Mouse (Mus musculus) hindbrain, embryonic 13.5 days (tissue): ENCODE measurements around the gene Adm. TPM values are rescaled to one million over a fixed set of nuclear protein-coding genes. Genes with fewer than 3 reads are reported as not detected.
"Not testable (repeated sequence)": the region's sequence is repeated elsewhere in the genome, so short reads cannot be mapped to it uniquely, and the experiment has no call there.

Experiments used
- ATAC-seq: fragments of 200-750 bp; cut with Nextera tagmentation; 2 replicates; pipeline ENCODE4 v1.8.0; 2017; ENCODE audit warnings: moderate TSS enrichment; ENCODE audit not compliant: low FRiP score
- H3K27ac ChIP-seq: fragments of 300-500 bp; sonication (generic); 2 replicates; pipeline ENCODE4 v1.5.1; 2015; ENCODE audit warnings: inconsistent platforms, mild to moderate bottlenecking, moderate library complexity
- H3K27me3 ChIP-seq: fragments of 300-500 bp; sonication (generic); 2 replicates; pipeline ENCODE4 v1.6.1; 2015; ENCODE audit warnings: mild to moderate bottlenecking, inconsistent platforms
- H3K36me3 ChIP-seq: fragments of 300-500 bp; sonication (generic); 2 replicates; pipeline ENCODE4 v1.6.1; 2015; ENCODE audit warnings: mild to moderate bottlenecking, inconsistent platforms
- H3K4me1 ChIP-seq: fragments of 300-500 bp; sonication (generic); replicated peaks from 2 replicates; pipeline ENCODE4 v1.6.1; 2015; ENCODE audit warnings: inconsistent platforms
- H3K4me2 ChIP-seq: fragments of 300-500 bp; sonication (generic); 2 replicates; pipeline ENCODE4 v1.6.1; 2015; ENCODE audit warnings: inconsistent platforms, mild to moderate bottlenecking, moderate library complexity
- H3K4me3 ChIP-seq: fragments of 300-500 bp; sonication (generic); 2 replicates; pipeline ENCODE4 v1.5.1; 2015; ENCODE audit warnings: mild to moderate bottlenecking, inconsistent platforms
- H3K9ac ChIP-seq: fragments of 300-500 bp; sonication (generic); 2 replicates; pipeline ENCODE4 v1.6.1; 2015; ENCODE audit warnings: mild to moderate bottlenecking, inconsistent platforms
- H3K9me3 ChIP-seq: fragments of 300-500 bp; sonication (generic); 2 replicates; pipeline ENCODE4 v1.6.1; 2016; ENCODE audit warnings: inconsistent platforms
- WGBS: fragments of 180-500 bp; shearing (Covaris S2); methylation state at CpG from one replicate; pipeline ENCODE4 v1.1.7; 2015; 5-methylcytosine and 5-hydroxymethylcytosine counted together
- polyA plus RNA-seq: library from polyadenylated mRNA; unstranded; fragments of >200 nt; fragmentation: Nextera tagmentation; extraction: Ambion mirVana; gene quantifications from 2 replicates; pipeline ENCODE4 v1.2.1, GENCODE M21; 2015

The Adm gene
- polyA plus RNA-seq, 1 experiment from 2014 or later, result 3.0 TPM

- Histone ChIP-seq H3K9me3 (no peaks in the 10 kb centered on the region), H3K27ac (no peak overlapping the region), H3K36me3 (no peaks in the 10 kb centered on the region), H3K4me3 (no peak overlapping the region), H3K4me1 (peaks cover 49% of the 10 kb centered on the region), H3K27me3 (peaks cover 65% of the 10 kb centered on the region), H3K4me2 (no peak overlapping the region), H3K9ac (no peak overlapping the region)
- ATAC-seq, result no peak
- 75% methylated on average over 16 of the region's 16 CpGs for WGBS
Observed at GRCm38 (mm10) chr7:110631136-110631888, 3.9 kb downstream of the Adm start.

- no peaks in the 10 kb centered on the region for H3K9me3 ChIP-seq
- no peaks in the 10 kb centered on the region for H3K36me3 ChIP-seq
- no peak overlapping the region for H3K9ac ChIP-seq
- WGBS, result 81% methylated on average over 3 of the region's 3 CpGs
- peaks cover 16% of the 10 kb centered on the region for H3K4me1 ChIP-seq
- peaks cover 19% of the 10 kb centered on the region for H3K27me3 ChIP-seq
- ATAC-seq, result no peak
- no peak overlapping the region for H3K4me3 ChIP-seq
- H3K27ac ChIP-seq, result no peak overlapping the region
- no peak overlapping the region for H3K4me2 ChIP-seq
Observed at GRCm38 (mm10) chr7:110635929-110636328, 8.5 kb downstream of the Adm start.

- no peaks in the 10 kb centered on the region for H3K9me3 ChIP-seq
- no peak overlapping the region for H3K4me2 ChIP-seq
- no peaks in the 10 kb centered on the region for H3K36me3 ChIP-seq
- H3K9ac ChIP-seq, result no peak overlapping the region
- H3K4me1 ChIP-seq, result peaks cover 14% of the 10 kb centered on the region
- H3K27me3 ChIP-seq, result peaks cover 13% of the 10 kb centered on the region
- 50% methylated on average over 1 of the region's 1 CpGs for WGBS
- ATAC-seq, result no peak
- no peak overlapping the region for H3K27ac ChIP-seq
- no peak overlapping the region for H3K4me3 ChIP-seq
Observed at GRCm38 (mm10) chr7:110636559-110636958, 9.1 kb downstream of the Adm start.

GRCm38 (mm10) chr7:110638305-110639110 is 11.0 kb downstream of the Adm start:
- 32% methylated on average over 17 of the region's 17 CpGs for WGBS
- peak; percentile 49; the same call in 1 of the 2 replicates for ATAC-seq

GRCm38 (mm10) chr7:110639291-110639915 is 11.9 kb downstream of the Adm start:
- ATAC-seq, result no peak
- H3K9ac ChIP-seq, result no peak overlapping the region

More at GRCm38 (mm10) chr7:110638305-110639110, 11.0 kb downstream of the Adm start:
- no peak overlapping the region for H3K4me3 ChIP-seq
- peaks cover 14% of the 10 kb centered on the region for H3K4me1 ChIP-seq
- H3K4me2 ChIP-seq, result no peak overlapping the region
- H3K9me3 ChIP-seq, result no peaks in the 10 kb centered on the region
- no peaks in the 10 kb centered on the region for H3K36me3 ChIP-seq
- H3K27me3 ChIP-seq, result no peaks in the 10 kb centered on the region
- H3K27ac ChIP-seq, result no peak overlapping the region
- no peak overlapping the region for H3K9ac ChIP-seq

GRCm38 (mm10) chr7:110639958-110640357 is 12.5 kb downstream of the Adm start:
- 97% methylated on average over 3 of the region's 3 CpGs for whole genome bisulfite sequencing
- not testable (repeated sequence) for ATAC-seq, H3K4me3 ChIP-seq, H3K27me3 ChIP-seq, H3K36me3 ChIP-seq, H3K9ac ChIP-seq, H3K27ac ChIP-seq, H3K4me2 ChIP-seq, H3K9me3 ChIP-seq
- H3K4me1 ChIP-seq, result peaks cover 13% of the 10 kb centered on the region

More at GRCm38 (mm10) chr7:110639291-110639915, 11.9 kb downstream of the Adm start:
- Histone ChIP-seq H3K9me3 (no peaks in the 10 kb centered on the region), H3K4me1 (peaks cover 14% of the 10 kb centered on the region), H3K27ac (no peak overlapping the region), H3K4me2 (no peak overlapping the region), H3K27me3 (no peaks in the 10 kb centered on the region), H3K36me3 (no peaks in the 10 kb centered on the region), H3K4me3 (no peak overlapping the region)
- 84% methylated on average over 11 of the region's 11 CpGs for WGBS

- WGBS, result 77% methylated on average over 5 of the region's 5 CpGs
- ATAC-seq, result peak; percentile 57; the same call in 1 of the 2 replicates
- 0 out of 2 replicates have a peak, but pooled peaks cover 3% of the 10 kb centered on the region for H3K27me3 ChIP-seq
- H3K9me3 ChIP-seq, result peaks cover 5% of the 10 kb centered on the region; the same call in 1 of the 2 replicates
- H3K27ac ChIP-seq, result no peak overlapping the region
- no peak overlapping the region for H3K4me3 ChIP-seq
- H3K4me1 ChIP-seq, result no peaks in the 10 kb centered on the region
- H3K4me2 ChIP-seq, result no peak overlapping the region
- H3K9ac ChIP-seq, result no peak overlapping the region
- no peaks in the 10 kb centered on the region for H3K36me3 ChIP-seq
Observed at GRCm38 (mm10) chr7:110645311-110645710, 17.9 kb downstream of the Adm start.

- Histone ChIP-seq H3K4me1 (no peaks in the 10 kb centered on the region), H3K4me3 (no peak overlapping the region), H3K9me3 (peaks cover 5% of the 10 kb centered on the region; the same call in 1 of the 2 replicates), H3K27ac (no peak overlapping the region), H3K9ac (no peak overlapping the region), H3K36me3 (no peaks in the 10 kb centered on the region), H3K27me3 (0 out of 2 replicates have a peak, but pooled peaks cover 3% of the 10 kb centered on the region), H3K4me2 (no peak overlapping the region)
- 87% methylated on average over 6 of the region's 6 CpGs for WGBS
- no peak for ATAC-seq
Observed at GRCm38 (mm10) chr7:110645859-110646258, 18.4 kb downstream of the Adm start.

GRCm38 (mm10) chr7:110646611-110647407 is 19.3 kb downstream of the Adm start:
- H3K4me3 ChIP-seq, result no peak overlapping the region
- peaks cover 5% of the 10 kb centered on the region; the same call in 1 of the 2 replicates for H3K9me3 ChIP-seq
- 89% methylated on average over 8 of the region's 8 CpGs for WGBS
- no peak overlapping the region for H3K27ac ChIP-seq
- ATAC-seq, result no peak
- 0 out of 2 replicates have a peak, but pooled peaks cover 3% of the 10 kb centered on the region for H3K27me3 ChIP-seq
- H3K4me2 ChIP-seq, result no peak overlapping the region
- no peak overlapping the region for H3K9ac ChIP-seq
- no peaks in the 10 kb centered on the region for H3K4me1 ChIP-seq
- H3K36me3 ChIP-seq, result no peaks in the 10 kb centered on the region

- no peak for ATAC-seq
- H3K27me3 ChIP-seq, result 0 out of 2 replicates have a peak, but pooled peaks cover 3% of the 10 kb centered on the region
- H3K36me3 ChIP-seq, result no peaks in the 10 kb centered on the region
- 86% methylated on average over 15 of the region's 15 CpGs for WGBS
- H3K4me2 ChIP-seq, result no peak overlapping the region
- no peaks in the 10 kb centered on the region for H3K4me1 ChIP-seq
- H3K27ac ChIP-seq, result no peak overlapping the region
- H3K9ac ChIP-seq, result no peak overlapping the region
- no peak overlapping the region for H3K4me3 ChIP-seq
- H3K9me3 ChIP-seq, result peaks cover 5% of the 10 kb centered on the region; the same call in 1 of the 2 replicates
Observed at GRCm38 (mm10) chr7:110647559-110648454, 20.3 kb downstream of the Adm start.
